Mouse (Mus musculus) spleen, postnatal 4 days (tissue): ENCODE measurements around the gene Qrich1.

Experiments used
- DNase-seq, 2 experiments: peaks; one replicate each; pipeline ENCODE4 v3.0.0; 2022; ENCODE audit warnings: low spot score in 2 of 2

Qrich1 gene

DNA sequence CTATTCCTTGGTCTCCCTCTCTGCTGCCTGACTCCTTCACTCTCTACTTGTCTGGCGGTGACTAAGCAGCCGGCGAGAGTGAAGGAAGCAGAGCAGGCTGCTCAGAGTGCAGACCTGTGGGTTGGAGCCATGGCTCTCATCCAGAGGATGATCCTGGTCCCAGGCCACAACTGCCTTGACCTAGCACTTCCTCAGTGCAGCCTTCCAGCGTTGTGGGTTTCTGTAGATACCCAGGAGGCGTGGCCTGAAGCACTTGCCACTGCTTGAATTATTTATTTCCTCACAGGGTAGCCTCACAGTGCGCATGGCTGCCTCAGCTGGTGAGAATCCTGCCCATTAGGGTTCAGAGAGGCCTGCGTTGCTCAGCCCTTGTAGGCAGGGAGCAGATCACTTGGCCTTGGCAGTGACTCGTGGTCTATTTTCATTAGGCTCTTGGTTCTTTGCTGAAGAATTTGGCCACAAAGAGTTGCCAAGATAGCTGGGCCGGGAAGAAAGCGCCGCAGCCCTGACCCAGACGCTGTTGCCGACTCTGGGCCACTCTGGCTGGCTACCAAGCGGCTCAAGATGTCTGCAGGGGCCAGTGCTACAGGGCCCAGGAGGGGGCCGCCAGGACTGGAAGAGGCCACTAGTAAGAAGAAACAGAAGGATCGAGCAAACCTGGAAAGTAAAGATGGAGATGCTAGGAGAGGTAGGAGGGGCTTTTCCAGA, 24.4 kb upstream of the Qrich1 start:
- DNase-seq = no peak

DNA sequence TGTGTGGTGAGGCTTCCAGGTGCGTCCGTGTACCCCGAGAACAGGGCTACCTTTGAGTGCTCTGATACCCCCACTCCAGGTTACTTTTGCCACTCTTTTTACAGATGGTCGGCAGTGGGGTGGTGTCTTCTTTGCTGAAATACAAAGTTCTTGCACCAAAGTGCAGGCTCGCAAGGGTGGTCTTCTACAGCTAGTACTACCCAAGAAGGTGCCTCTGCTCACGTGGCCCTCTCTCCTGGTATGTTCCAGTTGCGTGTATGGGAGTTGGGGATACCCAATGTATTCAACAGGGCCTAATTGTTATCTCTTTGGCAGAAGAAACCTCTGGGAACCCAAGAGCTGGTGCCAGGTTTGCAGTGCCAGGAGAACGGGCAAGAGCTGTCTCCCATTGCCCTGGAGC, 23.4 kb upstream of the Qrich1 start:
- no peak for DNase-seq

GRCm38 (mm10) chr9:108494146-108494825, 22.3 kb upstream of the Qrich1 start:
- no peak for DNase-seq

DNA sequence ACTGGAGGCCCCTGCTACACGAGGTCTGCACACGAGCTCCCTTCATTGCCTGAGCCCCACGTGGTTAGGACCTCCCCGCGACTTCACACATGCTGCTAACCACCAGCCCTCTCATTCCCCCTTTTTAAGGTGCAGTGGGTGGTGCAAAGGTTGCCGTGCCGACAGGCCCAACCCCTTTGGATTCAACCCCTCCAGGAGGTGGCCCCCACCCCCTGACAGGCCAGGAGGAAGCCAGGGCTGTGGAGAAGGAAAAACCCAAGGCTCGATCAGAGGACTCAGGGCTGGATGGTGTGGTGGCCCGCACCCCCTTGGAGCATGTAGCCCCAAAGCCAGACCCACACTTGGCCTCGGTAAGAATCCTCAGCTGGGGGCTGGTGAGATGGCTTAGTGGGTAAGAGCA, 21.7 kb upstream of the Qrich1 start:
- DNase-seq = no peak

DNA sequence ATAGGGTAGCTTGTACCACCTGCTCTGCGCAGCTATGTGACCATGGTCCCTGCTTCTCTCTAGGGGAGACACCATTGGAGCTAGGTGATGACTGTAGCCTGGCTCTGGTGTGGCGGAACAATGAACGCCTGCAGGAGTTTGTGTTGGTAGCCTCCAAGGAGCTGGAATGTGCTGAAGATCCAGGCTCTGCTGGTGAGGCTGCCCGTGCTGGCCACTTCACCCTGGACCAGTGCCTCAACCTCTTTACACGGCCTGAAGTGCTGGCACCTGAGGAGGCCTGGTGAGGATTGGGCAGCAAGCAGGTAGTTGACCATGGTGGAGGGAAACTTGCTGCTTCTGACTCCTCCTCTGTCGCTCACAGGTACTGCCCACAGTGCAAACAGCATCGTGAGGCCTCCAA, 17.4 kb upstream of the Qrich1 start:
- no peak for DNase-seq

DNA sequence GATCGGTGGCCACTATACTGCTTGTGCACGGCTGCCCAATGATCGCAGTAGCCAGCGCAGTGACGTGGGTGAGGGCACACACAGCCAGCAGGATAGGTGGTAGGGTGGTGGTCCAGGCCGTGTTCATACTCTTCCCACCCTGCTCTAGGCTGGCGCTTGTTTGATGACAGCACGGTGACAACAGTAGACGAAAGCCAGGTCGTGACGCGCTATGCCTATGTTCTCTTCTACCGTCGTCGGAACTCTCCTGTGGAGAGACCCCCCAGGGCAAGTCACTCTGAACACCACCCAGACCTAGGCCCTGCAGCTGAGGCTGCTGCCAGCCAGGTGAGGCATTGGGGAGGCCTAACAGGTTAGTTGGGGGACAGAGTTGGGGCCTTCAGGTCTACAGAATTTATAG, 16.7 kb upstream of the Qrich1 start:
- no peak for DNase-seq

DNA sequence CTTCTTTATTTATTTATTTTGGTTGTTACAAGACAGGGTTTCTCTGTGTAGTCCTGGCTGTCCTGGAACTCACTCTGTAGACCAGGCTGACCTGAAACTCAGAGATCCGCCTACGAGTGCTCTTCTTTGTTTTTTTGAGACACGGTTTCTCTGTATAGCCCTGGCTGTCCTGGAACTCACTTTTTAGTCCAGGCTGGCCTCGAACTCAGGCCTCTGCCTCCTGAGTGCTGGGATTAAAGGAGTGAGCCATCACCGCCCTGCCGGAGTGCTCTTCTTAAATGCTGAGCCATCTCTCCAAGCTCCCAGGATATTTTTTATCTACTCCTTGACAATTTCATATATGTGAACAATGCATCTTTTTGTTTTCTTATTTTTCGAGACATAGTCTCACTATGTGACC, 9.7 kb upstream of the Qrich1 start:
- DNase-seq = peak in 1 of 2 experiments; percentile 45

- DNase-seq = peak; percentile 93 to 95
These were observed 8.8 kb upstream of the Qrich1 start, which contains the start of gene Qars for GRCm38 (mm10) chr9:108507619-108508434. TSS of gene Qars (plus strand) at chr9:108507706.

DNA sequence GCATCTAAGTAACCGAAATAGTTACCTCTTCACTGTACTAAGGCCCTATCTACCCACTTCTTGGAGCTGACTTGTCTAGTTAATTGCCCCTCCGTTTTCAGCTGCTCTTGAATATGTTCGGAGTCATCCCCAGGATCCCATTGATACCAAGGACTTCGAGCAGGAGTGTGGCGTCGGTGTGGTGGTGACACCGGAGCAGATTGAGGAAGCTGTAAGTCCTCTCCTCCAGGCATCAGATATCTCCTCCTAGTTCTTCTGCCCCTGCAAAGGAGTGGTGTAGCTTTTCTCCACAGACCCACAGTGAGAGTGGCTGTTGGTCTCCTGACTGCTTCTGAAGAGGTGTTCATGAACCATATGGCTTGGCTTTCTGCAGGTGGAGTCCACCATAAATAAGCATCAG, 7.8 kb upstream of the Qrich1 start:
- peak in 1 of 2 experiments; percentile 57 for DNase-seq

- DNase-seq = peak; percentile 80 to 88
These were observed 786 bp downstream of the Qrich1 start for GRCm38 (mm10) chr9:108517253-108517930.

GRCm38 (mm10) chr9:108517931-108518332, 1.3 kb downstream of the Qrich1 start:
- no peak for DNase-seq

- no peak for DNase-seq
These were observed 5.0 kb downstream of the Qrich1 start for GRCm38 (mm10) chr9:108521604-108522003.

DNA sequence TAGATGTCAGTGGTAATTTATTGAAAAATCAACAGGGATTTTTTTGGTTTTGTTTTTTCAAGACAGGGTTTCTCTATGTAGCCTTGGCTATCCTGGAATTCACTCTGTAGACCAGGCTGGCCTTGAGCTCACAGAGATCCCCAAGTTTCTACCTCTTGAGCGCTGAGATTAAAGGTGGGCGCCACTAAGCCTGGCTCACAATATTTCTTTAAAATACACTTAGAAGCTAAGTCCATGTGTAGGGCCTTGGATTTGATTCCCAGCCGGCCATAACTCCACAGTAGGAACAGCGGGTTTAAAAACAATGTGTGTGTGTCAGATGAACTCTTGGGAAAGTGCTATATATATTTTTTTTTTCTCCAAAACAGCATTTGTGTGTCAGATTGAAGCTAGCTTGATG, 6.7 kb downstream of the Qrich1 start:
- DNase-seq = no peak

DNA sequence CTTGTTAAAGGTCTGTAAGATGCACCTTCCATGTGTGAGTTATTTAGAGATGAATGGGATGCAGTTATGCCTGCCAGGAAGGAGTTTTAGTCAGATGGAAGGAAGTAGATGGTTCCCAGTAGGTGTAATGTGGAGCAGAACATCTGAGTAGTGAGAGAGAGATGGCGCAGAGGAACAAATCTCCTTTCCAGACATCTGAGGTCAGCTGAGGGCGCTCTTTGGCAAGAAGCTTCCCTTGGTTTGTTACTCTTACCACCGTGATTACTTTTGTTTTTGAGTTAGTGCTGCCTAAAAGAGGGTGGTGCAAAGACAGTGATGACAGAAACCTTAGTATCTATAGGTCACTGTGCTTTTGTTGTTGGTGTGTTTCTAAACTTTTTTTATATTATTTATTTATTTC, 8.8 kb downstream of the Qrich1 start:
- DNase-seq = no peak

DNA sequence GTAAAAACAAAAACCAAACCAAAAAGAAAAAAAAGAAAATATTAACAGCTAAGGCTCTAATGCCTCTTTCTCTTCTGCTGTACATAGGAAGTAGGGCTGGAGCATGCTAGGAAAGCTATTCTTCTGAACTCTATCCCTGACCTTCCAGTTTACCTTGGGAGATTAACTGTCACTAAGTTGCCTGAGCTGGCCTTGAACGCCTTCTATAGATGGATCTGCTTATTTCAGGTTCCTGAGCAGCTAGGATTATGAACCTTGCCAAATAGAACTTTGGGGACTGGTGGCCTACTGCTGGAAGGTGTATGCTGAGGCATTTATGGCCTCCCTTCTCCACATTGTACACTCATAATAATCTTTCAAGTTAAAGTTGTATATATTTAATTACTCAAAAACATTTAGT, 14.3 kb downstream of the Qrich1 start:
- no peak for DNase-seq

GRCm38 (mm10) chr9:108531496-108531895, 14.9 kb downstream of the Qrich1 start:
- no peak for DNase-seq

DNA sequence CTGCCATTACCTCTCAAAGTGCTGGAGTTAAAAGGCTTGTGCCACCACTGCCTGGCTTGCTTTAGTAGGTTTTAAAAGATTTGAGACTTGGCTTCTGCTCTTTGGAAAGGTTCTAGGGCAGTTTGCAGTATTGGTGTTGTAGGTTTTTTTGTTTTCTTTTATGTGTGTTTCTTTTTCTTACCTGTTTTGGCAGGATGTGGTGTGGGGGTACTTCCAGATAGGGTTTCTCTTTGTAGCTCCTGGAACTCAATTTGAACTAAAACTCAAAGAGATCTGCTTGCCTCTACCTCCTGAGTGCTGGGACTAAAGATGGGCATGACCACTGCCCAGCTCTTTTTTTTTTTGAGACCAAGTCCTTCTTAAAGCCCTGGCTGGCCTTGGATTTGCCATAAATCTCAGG, 24.2 kb downstream of the Qrich1 start:
- DNase-seq = no peak

DNA sequence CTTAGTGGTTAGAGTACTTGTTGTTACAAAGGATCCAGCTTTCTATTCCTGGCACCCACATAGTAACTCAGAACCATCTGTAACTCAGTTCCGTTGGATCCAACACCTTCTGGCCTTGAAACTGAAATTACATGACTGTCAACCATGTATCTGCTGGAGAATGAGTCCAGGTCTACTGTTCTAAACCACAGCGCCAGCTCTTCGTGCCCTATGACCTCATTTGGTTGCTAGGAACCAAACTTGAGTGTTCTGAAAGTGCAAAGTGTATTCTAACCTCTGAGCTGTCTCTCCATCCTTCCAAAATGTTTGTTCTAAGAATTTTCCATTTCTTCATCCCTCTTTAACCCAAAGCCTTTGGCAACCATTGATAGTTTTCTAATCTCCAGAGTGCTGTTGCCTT, 29.4 kb downstream of the Qrich1 start:
- DNase-seq = no peak

DNA sequence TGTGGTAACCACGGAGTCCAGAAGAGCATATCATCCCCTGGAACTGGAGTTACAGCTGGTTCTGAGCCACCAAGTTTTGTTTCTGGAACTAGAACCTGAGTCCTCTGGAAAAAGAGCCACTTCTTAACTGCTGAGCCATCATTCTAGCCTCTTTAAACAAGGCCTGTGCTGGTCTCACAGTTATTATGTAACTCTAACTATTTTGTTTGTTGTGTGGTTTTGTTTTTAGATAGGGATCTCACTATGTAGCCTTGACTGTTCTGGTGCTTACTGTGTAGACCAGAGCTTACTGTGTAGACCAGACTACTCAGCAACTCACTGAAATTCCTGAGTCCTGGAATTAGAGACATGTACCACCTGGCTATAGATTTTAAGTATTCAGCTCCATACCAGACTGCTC, 30.3 kb downstream of the Qrich1 start:
- no peak for DNase-seq

- DNase-seq = no peak
These were observed 42.6 kb downstream of the Qrich1 start for GRCm38 (mm10) chr9:108559169-108559568.

GRCm38 (mm10) chr9:108560227-108560841, 43.7 kb downstream of the Qrich1 start, which contains the start of gene Impdh2:
TSS of gene Impdh2 (plus strand) at chr9:108560286.
- DNase-seq = peak; percentile 92 to 94
